Mouse (Mus musculus) hindbrain, embryonic 13.5 days (tissue): ENCODE data around the gene Fgf14. TPM values are rescaled to one million over a fixed set of nuclear protein-coding genes. Genes with fewer than 3 reads are reported as not detected.
"Not testable (repeated sequence)": the region's sequence is repeated elsewhere in the genome, so short reads cannot be mapped to it uniquely, and the experiment has no call there.

Source experiments
- ATAC-seq: fragments of 200-750 bp; cut with Nextera tagmentation; 2 replicates; pipeline ENCODE4 v1.8.0; 2017; ENCODE audit warnings: moderate TSS enrichment; ENCODE audit not compliant: low FRiP score
- H3K27ac ChIP-seq: fragments of 300-500 bp; sonication (generic); 2 replicates; pipeline ENCODE4 v1.5.1; 2015; ENCODE audit warnings: inconsistent platforms, mild to moderate bottlenecking, moderate library complexity
- H3K27me3 ChIP-seq: fragments of 300-500 bp; sonication (generic); 2 replicates; pipeline ENCODE4 v1.6.1; 2015; ENCODE audit warnings: mild to moderate bottlenecking, inconsistent platforms
- H3K36me3 ChIP-seq: fragments of 300-500 bp; sonication (generic); 2 replicates; pipeline ENCODE4 v1.6.1; 2015; ENCODE audit warnings: mild to moderate bottlenecking, inconsistent platforms
- H3K4me1 ChIP-seq: fragments of 300-500 bp; sonication (generic); replicated peaks from 2 replicates; pipeline ENCODE4 v1.6.1; 2015; ENCODE audit warnings: inconsistent platforms
- H3K4me2 ChIP-seq: fragments of 300-500 bp; sonication (generic); 2 replicates; pipeline ENCODE4 v1.6.1; 2015; ENCODE audit warnings: inconsistent platforms, mild to moderate bottlenecking, moderate library complexity
- H3K4me3 ChIP-seq: fragments of 300-500 bp; sonication (generic); 2 replicates; pipeline ENCODE4 v1.5.1; 2015; ENCODE audit warnings: mild to moderate bottlenecking, inconsistent platforms
- H3K9ac ChIP-seq: fragments of 300-500 bp; sonication (generic); 2 replicates; pipeline ENCODE4 v1.6.1; 2015; ENCODE audit warnings: mild to moderate bottlenecking, inconsistent platforms
- H3K9me3 ChIP-seq: fragments of 300-500 bp; sonication (generic); 2 replicates; pipeline ENCODE4 v1.6.1; 2016; ENCODE audit warnings: inconsistent platforms
- WGBS: fragments of 180-500 bp; shearing (Covaris S2); methylation state at CpG from one replicate; pipeline ENCODE4 v1.1.7; 2015; 5-methylcytosine and 5-hydroxymethylcytosine counted together
- polyA plus RNA-seq: library from polyadenylated mRNA; unstranded; fragments of >200 nt; fragmentation: Nextera tagmentation; extraction: Ambion mirVana; gene quantifications from 2 replicates; pipeline ENCODE4 v1.2.1, GENCODE M21; 2015

The Fgf14 gene
- polyA plus RNA-seq, 1 experiment from 2014 or later: 21.3 TPM

- H3K9me3 ChIP-seq: no peaks in the 10 kb centered on the region
- H3K4me1 ChIP-seq: no peaks in the 10 kb centered on the region
- H3K27ac ChIP-seq: no peak overlapping the region
- H3K9ac ChIP-seq: no peak overlapping the region
- no peaks in the 10 kb centered on the region for H3K36me3 ChIP-seq
- H3K4me2 ChIP-seq: no peak overlapping the region
- ATAC-seq: no peak
- no peak overlapping the region for H3K4me3 ChIP-seq
- no peaks in the 10 kb centered on the region for H3K27me3 ChIP-seq
- 94% methylated on average over 1 of the region's 1 CpGs for WGBS
Measured at GRCm38 (mm10) chr14:124107205-124107873, 569.6 kb downstream of the Fgf14 start.

GRCm38 (mm10) chr14:124083126-124083525 is 593.8 kb downstream of the Fgf14 start:
- Histone ChIP-seq H3K4me2 (no peak overlapping the region), H3K4me1 (no peaks in the 10 kb centered on the region), H3K4me3 (no peak overlapping the region), H3K9ac (no peak overlapping the region), H3K27ac (no peak overlapping the region), H3K36me3 (no peaks in the 10 kb centered on the region), H3K9me3 (no peaks in the 10 kb centered on the region), H3K27me3 (no peaks in the 10 kb centered on the region)
- ATAC-seq: no peak

- H3K4me2 ChIP-seq: no peak overlapping the region
- no peak overlapping the region for H3K4me3 ChIP-seq
- WGBS: 97% methylated on average over 1 of the region's 1 CpGs
- H3K9me3 ChIP-seq: no peaks in the 10 kb centered on the region
- H3K27ac ChIP-seq: no peak overlapping the region
- H3K4me1 ChIP-seq: no peaks in the 10 kb centered on the region
- no peak for ATAC-seq
- no peaks in the 10 kb centered on the region for H3K27me3 ChIP-seq
- H3K36me3 ChIP-seq: no peaks in the 10 kb centered on the region
- H3K9ac ChIP-seq: no peak overlapping the region
Measured at GRCm38 (mm10) chr14:124044016-124044415, 632.9 kb downstream of the Fgf14 start.

- Histone ChIP-seq H3K4me2 (no peak overlapping the region), H3K4me1 (peaks cover 18% of the 10 kb centered on the region), H3K4me3 (no peak overlapping the region), H3K9me3 (no peaks in the 10 kb centered on the region), H3K9ac (no peak overlapping the region), H3K27me3 (no peaks in the 10 kb centered on the region), H3K27ac (no peak overlapping the region), H3K36me3 (no peaks in the 10 kb centered on the region)
- no peak for ATAC-seq
- 90% methylated on average over 1 of the region's 1 CpGs for WGBS
Measured at GRCm38 (mm10) chr14:124040651-124041050, 636.3 kb downstream of the Fgf14 start.

GRCm38 (mm10) chr14:124037434-124037833 is 639.5 kb downstream of the Fgf14 start:
- peak; percentile 49; the same call in 1 of the 2 replicates for ATAC-seq
- H3K9me3 ChIP-seq: no peaks in the 10 kb centered on the region
- 41% methylated on average over 4 of the region's 4 CpGs for WGBS
- H3K4me1 ChIP-seq: peaks cover 18% of the 10 kb centered on the region
- H3K4me2 ChIP-seq: no peak overlapping the region
- no peak overlapping the region for H3K4me3 ChIP-seq
- H3K36me3 ChIP-seq: no peaks in the 10 kb centered on the region
- no peak overlapping the region for H3K9ac ChIP-seq
- peak overlapping the region; percentile 58; the same call in 1 of the 2 replicates for H3K27ac ChIP-seq
- no peaks in the 10 kb centered on the region for H3K27me3 ChIP-seq

- no peak overlapping the region for H3K9ac ChIP-seq
- H3K27ac ChIP-seq: peak overlapping the region; percentile 58
- no peak overlapping the region for H3K4me3 ChIP-seq
- peak; percentile 85 for ATAC-seq
- H3K27me3 ChIP-seq: no peaks in the 10 kb centered on the region
- WGBS: 15% methylated on average over 1 of the region's 1 CpGs
- H3K4me1 ChIP-seq: peaks cover 18% of the 10 kb centered on the region
- no peaks in the 10 kb centered on the region for H3K36me3 ChIP-seq
- H3K9me3 ChIP-seq: no peaks in the 10 kb centered on the region
- no peak overlapping the region for H3K4me2 ChIP-seq
Measured at GRCm38 (mm10) chr14:124036575-124037205, 640.2 kb downstream of the Fgf14 start.

- not testable (repeated sequence) for H3K27ac ChIP-seq, H3K4me3 ChIP-seq, H3K27me3 ChIP-seq, H3K9me3 ChIP-seq, ATAC-seq, H3K9ac ChIP-seq, H3K36me3 ChIP-seq, H3K4me2 ChIP-seq
- 34% methylated on average over 3 of the region's 3 CpGs for WGBS
- H3K4me1 ChIP-seq: peaks cover 18% of the 10 kb centered on the region
Measured at GRCm38 (mm10) chr14:124033302-124033701, 643.6 kb downstream of the Fgf14 start.

- no peak overlapping the region for H3K9ac ChIP-seq
- H3K9me3 ChIP-seq: no peaks in the 10 kb centered on the region
- no peak for ATAC-seq
- WGBS: 93% methylated on average over 1 of the region's 1 CpGs
- H3K27me3 ChIP-seq: no peaks in the 10 kb centered on the region
- H3K4me1 ChIP-seq: no peaks in the 10 kb centered on the region
- H3K4me2 ChIP-seq: no peak overlapping the region
- H3K27ac ChIP-seq: no peak overlapping the region
- no peak overlapping the region for H3K4me3 ChIP-seq
- no peaks in the 10 kb centered on the region for H3K36me3 ChIP-seq
Measured at GRCm38 (mm10) chr14:124027886-124028670, 648.8 kb downstream of the Fgf14 start.

- Histone ChIP-seq H3K4me3 (no peak overlapping the region), H3K4me2 (no peak overlapping the region), H3K36me3 (no peaks in the 10 kb centered on the region), H3K9me3 (no peaks in the 10 kb centered on the region), H3K27ac (no peak overlapping the region), H3K9ac (no peak overlapping the region), H3K27me3 (no peaks in the 10 kb centered on the region), H3K4me1 (no peaks in the 10 kb centered on the region)
- WGBS: 82% methylated on average over 2 of the region's 2 CpGs
- no peak for ATAC-seq
Measured at GRCm38 (mm10) chr14:123990591-123991195, 686.2 kb downstream of the Fgf14 start.

- no peak overlapping the region for H3K9ac ChIP-seq
- no peaks in the 10 kb centered on the region for H3K4me1 ChIP-seq
- no peaks in the 10 kb centered on the region for H3K9me3 ChIP-seq
- WGBS: 91% methylated on average over 6 of the region's 6 CpGs
- H3K27ac ChIP-seq: no peak overlapping the region
- no peaks in the 10 kb centered on the region for H3K36me3 ChIP-seq
- no peak overlapping the region for H3K4me2 ChIP-seq
- no peak overlapping the region for H3K4me3 ChIP-seq
- ATAC-seq: no peak
- no peaks in the 10 kb centered on the region for H3K27me3 ChIP-seq
Measured at GRCm38 (mm10) chr14:123967996-123968395, 708.9 kb downstream of the Fgf14 start.

- no peak overlapping the region for H3K4me2 ChIP-seq
- no peaks in the 10 kb centered on the region for H3K9me3 ChIP-seq
- 57% methylated on average over 2 of the region's 2 CpGs for WGBS
- H3K27ac ChIP-seq: no peak overlapping the region
- H3K27me3 ChIP-seq: no peaks in the 10 kb centered on the region
- no peak overlapping the region for H3K9ac ChIP-seq
- ATAC-seq: no peak
- no peaks in the 10 kb centered on the region for H3K36me3 ChIP-seq
- no peaks in the 10 kb centered on the region for H3K4me1 ChIP-seq
- H3K4me3 ChIP-seq: no peak overlapping the region
Measured at GRCm38 (mm10) chr14:123966531-123966930, 710.4 kb downstream of the Fgf14 start.
